Mouse (Mus musculus) brain, embryonic 14.5 days (tissue): ENCODE data around the gene Cers6.

ENCODE experiments used
- CTCF ChIP-seq: fragments of 200-500 bp; IDR thresholded peaks from 2 replicates; pipeline ENCODE4 v1.5.1; 2012; ENCODE audit warnings: inconsistent platforms, mild to moderate bottlenecking, moderate library complexity, borderline replicate concordance; ENCODE audit not compliant: insufficient read depth, insufficient read length; ENCODE audit errors: extremely low read depth
- POLR2A ChIP-seq: fragments of 200-500 bp; IDR thresholded peaks from 2 replicates; pipeline ENCODE4 v1.6.1; 2012; ENCODE audit warnings: mild to moderate bottlenecking, inconsistent platforms, borderline replicate concordance; ENCODE audit not compliant: poor library complexity, insufficient read depth, insufficient read length, severe bottlenecking; ENCODE audit errors: extremely low read depth

DNA sequence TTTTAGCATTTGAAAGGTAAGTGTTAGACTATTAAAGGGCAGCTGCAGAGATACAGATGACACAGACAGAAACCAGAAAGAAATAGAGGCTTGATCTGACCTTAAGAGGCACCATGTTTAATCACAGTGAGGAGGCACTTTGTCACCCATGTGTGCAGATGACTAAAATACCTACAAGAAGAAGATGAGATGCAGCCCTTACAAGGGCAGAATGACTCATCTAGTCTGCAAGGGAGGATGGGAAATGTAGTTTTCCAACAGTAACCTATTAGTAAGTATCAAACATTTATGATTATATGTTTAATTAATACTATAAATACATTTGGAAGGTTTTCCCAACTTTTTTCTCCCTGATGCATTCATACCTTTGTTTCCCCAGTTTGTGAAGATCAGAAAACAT lies 54.5 kb downstream of the Cers6 start:
- TF ChIP-seq CTCF = no peak
- no peak for TF ChIP-seq POLR2A
